Mouse (Mus musculus): Measurements from ENCODE around the gene Igsf8.

DNA sequence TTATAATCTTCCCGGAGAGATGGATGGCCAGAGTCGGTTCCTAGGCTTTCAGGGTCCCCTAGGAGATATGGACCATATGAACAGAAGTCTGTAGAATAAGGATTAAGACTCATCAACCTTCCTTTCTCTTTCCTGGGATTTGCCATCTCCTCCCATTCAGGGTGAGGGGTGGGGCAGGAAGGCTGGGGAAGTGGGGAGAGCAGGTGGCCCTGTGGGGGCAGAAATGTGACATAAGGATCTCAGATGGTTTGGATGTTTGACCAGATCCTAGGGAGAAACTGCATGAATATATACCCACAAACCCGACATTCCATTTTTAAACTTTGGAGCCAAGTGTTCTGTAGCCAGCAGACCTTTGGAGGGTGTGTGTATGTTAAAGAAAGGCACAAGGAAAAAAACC is 66.6 kb downstream of the Igsf8 start:
- TF ChIP-seq POLR2A (IDR thresholded peaks at IDR 0.05; ENCODE audit: low read depth, low read length) (no peak), CTCF (IDR thresholded peaks at IDR 0.05; ENCODE audit: extremely low read depth, insufficient read length, insufficient replicate concordance, low read depth, low read length) (no peak)
